Mouse (Mus musculus) brain, adult 2 months (tissue): ENCODE results near the gene Rab11fip3.

Source experiments
- DNase-seq: peaks from one replicate; pipeline ENCODE4 v3.0.0; 2011; ENCODE audit warnings: low read depth, low spot score

Gene Rab11fip3

GRCm38 (mm10) chr17:26040711-26041110 lies 28.6 kb downstream of the Rab11fip3 start:
- peak; percentile 51 for DNase-seq

GRCm38 (mm10) chr17:26032037-26032436 lies 37.3 kb downstream of the Rab11fip3 start:
- peak; percentile 71 for DNase-seq

- DNase-seq: peak; percentile 94
These were observed 37.8 kb downstream of the Rab11fip3 start for GRCm38 (mm10) chr17:26031583-26031982.

DNA sequence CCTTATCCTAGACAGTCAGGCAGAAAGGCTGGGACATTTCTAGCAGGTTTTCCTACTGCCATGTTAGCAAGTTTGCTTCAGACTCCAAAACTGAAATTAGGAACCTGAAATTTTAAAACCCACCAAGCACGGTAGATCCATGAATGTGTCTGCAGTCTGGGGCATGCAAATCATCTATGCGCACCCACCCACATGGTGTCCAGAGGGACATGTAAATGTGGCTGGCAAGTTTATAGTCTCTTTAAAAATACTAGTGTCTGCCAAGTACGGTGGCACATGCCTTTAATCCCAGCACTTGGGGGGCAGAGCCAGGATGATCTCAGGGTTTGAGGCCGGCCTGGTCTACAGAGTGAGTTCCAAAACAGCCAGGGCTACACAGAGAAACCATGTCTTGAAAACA lies 41.1 kb downstream of the Rab11fip3 start:
- peak; percentile 31 for DNase-seq

GRCm38 (mm10) chr17:26024674-26025073 lies 44.7 kb downstream of the Rab11fip3 start:
- no peak for DNase-seq

- DNase-seq: no peak
These were observed 45.4 kb downstream of the Rab11fip3 start for GRCm38 (mm10) chr17:26023966-26024365.

DNA sequence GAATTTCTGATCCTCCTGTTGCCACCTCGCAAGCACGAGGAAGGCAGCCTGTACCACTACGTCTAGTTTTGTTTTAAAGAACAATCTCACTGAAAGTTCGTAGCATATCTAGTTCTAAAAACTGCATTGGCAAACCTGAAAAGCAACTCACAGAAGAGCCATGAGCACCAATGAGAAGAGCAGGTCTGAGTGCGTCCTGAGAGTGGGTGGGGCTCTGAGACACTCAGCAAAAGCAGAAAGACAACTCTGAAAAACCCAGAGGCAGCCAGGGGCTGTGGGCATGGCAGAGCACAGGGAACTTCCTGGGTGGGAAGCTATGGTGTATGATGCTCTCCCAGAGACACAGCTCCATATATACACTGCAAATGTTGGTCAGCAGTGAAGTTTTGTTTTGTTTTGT lies 46.2 kb downstream of the Rab11fip3 start:
- no peak for DNase-seq

- DNase-seq: no peak
These were observed 47.5 kb downstream of the Rab11fip3 start for GRCm38 (mm10) chr17:26021728-26022341.

- no peak for DNase-seq
These were observed 48.5 kb downstream of the Rab11fip3 start for GRCm38 (mm10) chr17:26020848-26021347.

- no peak for DNase-seq
These were observed 51.0 kb downstream of the Rab11fip3 start for GRCm38 (mm10) chr17:26018388-26018787.

DNA sequence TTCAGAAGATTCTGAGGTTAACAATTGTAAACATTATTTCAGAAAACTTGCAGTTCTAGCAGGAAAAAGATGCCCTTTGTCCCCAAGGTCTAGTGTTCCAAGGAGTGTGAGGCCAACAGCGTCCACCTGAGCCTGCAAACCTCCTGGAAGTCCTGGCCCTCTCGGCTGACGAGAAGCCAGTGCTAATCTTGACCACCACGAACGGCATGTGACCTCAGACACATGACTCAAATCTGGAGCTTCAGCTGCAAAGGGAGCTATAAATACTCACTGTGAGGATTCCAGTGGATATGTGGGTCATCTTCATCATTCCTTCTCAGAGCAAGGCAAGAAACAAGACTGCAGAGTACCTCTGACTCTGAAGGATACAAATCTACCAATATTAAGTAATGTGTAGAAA lies 51.4 kb downstream of the Rab11fip3 start:
- DNase-seq: peak; percentile 79

- DNase-seq: peak; percentile 29
These were observed 52.3 kb downstream of the Rab11fip3 start for GRCm38 (mm10) chr17:26017021-26017420.

DNA sequence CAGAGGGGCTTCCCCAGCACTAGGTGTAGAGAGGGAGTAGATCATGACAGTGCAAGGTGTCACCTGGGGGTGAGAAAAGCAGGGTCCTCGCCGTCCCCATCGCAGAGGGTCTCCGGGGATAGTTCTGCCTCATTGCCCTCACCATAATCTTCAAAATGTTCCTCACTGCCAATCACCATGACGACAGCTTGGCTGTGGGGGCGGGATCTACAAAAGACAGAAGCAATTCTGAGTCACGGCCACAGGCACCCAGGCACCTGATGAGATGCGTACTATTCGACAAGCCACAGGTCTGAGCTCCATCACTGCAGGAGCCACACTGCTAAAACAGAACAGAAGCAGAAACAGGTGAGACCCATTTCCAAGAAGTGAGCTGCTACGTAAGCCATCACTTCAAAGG lies 55.6 kb downstream of the Rab11fip3 start:
- peak; percentile 80 for DNase-seq

GRCm38 (mm10) chr17:26011841-26012460 lies 57.4 kb downstream of the Rab11fip3 start:
- peak; percentile 89 for DNase-seq

DNA sequence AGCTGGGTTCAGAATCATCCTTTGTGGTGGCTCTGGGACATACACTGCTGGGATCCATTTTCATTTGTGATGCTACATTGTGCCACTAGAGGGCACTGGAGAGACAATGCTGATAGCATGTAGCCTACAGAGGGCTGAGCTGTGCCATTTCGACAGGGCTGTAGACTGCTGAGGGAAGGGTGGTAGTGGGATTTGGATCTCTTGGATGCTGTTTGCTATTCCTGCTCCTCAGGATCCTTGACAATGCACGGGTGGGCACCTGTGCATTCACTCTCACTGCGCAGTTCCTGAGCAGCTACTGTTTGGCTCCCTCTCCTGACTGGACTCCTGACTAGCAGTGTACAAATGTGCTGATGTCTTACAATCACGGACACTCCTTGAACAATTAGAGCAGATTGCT lies 59.8 kb downstream of the Rab11fip3 start:
- DNase-seq: peak; percentile 92

GRCm38 (mm10) chr17:26008787-26009186 lies 60.6 kb downstream of the Rab11fip3 start:
- DNase-seq: no peak

GRCm38 (mm10) chr17:26008331-26008730 lies 61.0 kb downstream of the Rab11fip3 start:
- DNase-seq: no peak

DNA sequence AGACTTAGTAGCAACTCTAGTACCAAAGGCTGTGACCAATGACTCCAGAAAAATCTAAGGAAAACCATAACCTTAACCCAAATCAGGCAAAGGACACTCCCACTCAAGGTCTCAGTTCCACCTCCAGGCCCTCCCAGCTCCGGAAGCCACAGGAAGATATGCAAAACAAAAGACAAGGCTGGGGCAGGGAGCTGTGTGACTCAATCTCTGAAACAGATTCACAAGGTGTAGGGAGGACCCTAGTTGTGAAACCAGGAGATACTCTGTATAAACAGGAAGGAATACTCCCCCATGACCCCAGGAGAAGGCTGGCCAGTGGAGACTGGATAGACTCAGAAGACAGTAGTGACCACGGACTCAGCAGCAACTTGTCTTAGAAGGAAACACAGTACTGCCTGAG lies 61.7 kb downstream of the Rab11fip3 start:
- no peak for DNase-seq

- no peak for DNase-seq
These were observed 63.5 kb downstream of the Rab11fip3 start for GRCm38 (mm10) chr17:26005731-26006450.

DNA sequence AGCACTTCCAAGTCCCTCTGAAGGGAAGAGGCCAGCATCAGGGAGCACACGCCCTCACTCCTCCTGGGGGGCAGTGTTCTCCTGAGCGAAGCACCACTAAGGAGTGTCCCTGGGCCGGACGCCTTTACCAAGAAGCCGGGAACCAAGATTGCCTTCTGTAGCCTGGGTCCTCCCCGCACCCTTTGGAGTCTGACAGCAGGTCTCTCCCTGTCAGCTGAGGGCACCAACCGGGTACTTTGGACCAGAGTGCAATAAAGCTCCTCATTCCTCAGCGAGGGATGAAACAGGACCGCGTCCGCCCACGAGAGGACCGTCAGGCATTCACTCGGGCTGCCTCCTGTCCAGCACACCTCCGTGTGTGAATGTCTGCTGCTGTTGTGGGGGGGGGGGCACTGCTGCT lies 64.6 kb downstream of the Rab11fip3 start:
- DNase-seq: no peak

DNA sequence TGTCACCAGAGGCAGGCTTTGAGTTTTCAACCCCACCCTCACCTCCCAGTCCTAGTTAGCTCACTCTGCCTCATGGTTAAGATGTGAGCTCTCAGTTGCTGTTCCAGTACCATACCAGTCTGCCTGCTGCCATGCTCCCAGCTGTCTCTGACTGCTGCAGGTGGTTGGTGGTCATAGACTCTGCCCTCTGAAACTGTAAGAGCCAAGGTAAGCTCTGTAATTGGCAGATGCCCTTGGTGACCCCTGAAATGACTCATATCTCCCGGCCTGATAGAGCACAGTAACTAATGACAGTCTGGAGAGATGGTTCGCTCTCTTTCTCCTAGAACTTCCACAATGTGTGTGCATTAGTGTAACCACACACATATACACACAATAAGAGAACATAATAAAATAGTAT lies 65.5 kb downstream of the Rab11fip3 start:
- no peak for DNase-seq

DNA sequence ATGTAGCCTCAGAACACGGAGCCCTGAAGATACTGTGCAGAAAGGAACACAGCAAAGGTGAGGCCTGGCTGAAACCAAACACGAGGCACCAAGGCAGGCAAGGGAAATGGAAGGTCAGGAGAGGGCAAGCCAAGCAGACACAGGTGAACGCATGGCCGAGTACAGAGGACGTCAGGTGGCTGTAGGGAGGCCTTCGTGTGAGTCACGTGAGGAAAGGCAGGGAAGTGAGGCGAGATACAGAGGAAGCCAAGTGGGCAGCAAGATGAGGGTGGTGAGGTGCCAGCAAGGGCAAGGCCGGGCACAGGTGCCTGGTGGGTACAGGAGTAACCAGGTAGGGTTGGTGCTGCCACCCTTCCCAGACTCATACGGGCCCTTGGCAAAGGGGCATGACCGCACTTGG lies 70.9 kb downstream of the Rab11fip3 start:
- DNase-seq: no peak

DNA sequence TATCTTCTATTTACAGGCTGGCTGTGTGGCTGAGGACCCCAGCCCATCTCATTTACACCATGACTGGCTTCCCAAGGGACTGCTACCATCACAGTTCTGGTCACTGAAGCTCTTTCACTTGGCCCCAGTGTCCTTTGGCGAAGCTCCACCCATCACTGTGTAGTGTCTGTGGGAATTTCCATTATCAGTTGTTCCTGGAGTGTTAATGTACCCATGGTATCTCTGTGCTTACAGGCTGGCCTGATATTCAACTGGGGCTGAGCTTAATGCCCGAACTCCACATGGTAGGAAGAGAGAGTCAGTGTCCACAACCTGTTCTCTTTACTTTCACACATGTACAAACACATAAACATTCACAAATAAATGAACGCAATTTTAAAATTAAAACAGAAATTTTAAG lies 75.9 kb downstream of the Rab11fip3 start:
- no peak for DNase-seq
